ENCODE assay signal across 20 mouse cellular contexts in the genomic region with DNA sequence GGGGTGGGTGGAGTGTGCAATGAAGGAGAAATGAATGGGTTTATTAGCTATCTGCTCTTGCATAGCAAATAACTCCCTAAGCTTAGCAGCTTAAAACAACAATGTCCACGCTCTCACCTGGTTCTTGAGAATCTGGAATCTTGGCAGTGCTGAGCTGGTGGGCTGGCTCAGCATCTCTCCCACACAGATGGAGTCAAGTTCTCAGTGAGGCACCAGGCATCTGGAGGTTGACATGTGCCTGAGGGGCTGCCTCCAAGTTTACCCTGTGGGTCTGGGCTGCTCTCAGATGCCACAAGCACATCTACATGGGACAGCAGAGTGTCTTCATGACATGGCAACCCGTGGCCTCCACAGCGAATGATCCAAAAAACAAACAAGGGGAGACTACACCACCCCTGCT.
DNase-seq lines count a peak whose midpoint lies in the region; ATAC-seq and TF ChIP-seq lines count a peak whose summit lies in the region.
"Had no signal": no experiment of that assay in that cellular context is flagged by ENCODE, and none has a peak within 500 bp of the region (broad histone marks: within the 10 kb centered on the region; RNA-seq: fewer than 3 reads in every experiment).

No protein-coding gene starts in this region.

- 73% methylated on average over 3 of the region's 3 CpGs for WGBS in lung, postnatal 0 days
- WGBS in lung, adult 2 months: 63% methylated on average over 3 of the region's 3 CpGs

- intact Hi-C loops in left cerebral cortex, postnatal 36 days (cut with DNase I): no loop called here

- DNase-seq in frontal cortex, postnatal 36 days (ENCODE audit: low spot score in 2 of 2): peak; percentile 21 to 30
- DNase-seq in left cerebral cortex, postnatal 36 days (ENCODE audit: low spot score in 2 of 2): peak; percentile 27 to 38
- DNase-seq in left cerebral cortex, adult 11 months (ENCODE audit: low spot score): no peak
- peak; percentile 38 for DNase-seq in lung, postnatal 0 days (ENCODE audit: low spot score)
- DNase-seq in lung, adult 2 months: no peak
- DNase-seq in layer of hippocampus, adult 9-10 months (ENCODE audit: low spot score): no peak
- DNase-seq: adrenal gland, adult 2 months; cerebellum, adult 9-10 months; heart, postnatal 36 days; kidney, adult 11 months; thymus, adult 2 months had no signal

- H3K27ac ChIP-seq in lung, postnatal 0 days (ENCODE audit: low read length): no peak overlapping the region
- H3K27ac ChIP-seq: embryonic facial prominence, embryonic 13.5 days; forebrain, embryonic 13.5 days; heart, embryonic 15.5 days; hindbrain, embryonic 13.5 days; macrophage; midbrain, embryonic 15.5 days; neural tube, embryonic 12.5 days; stomach, postnatal 0 days had no signal

- no peak overlapping the region for H3K9ac ChIP-seq in lung, postnatal 0 days (replicated peaks; ENCODE audit: low read depth)
- H3K9ac ChIP-seq: embryonic facial prominence, embryonic 13.5 days; forebrain, embryonic 13.5 days; heart, embryonic 15.5 days; hindbrain, embryonic 13.5 days; midbrain, embryonic 15.5 days; neural tube, embryonic 12.5 days had no signal

- no peaks in the 10 kb centered on the region for H3K9me3 ChIP-seq in lung, postnatal 0 days (ENCODE audit: low read length)
- H3K9me3 ChIP-seq: embryonic facial prominence, embryonic 13.5 days; forebrain, embryonic 13.5 days; heart, embryonic 15.5 days; hindbrain, embryonic 13.5 days; midbrain, embryonic 15.5 days; neural tube, embryonic 12.5 days had no signal

- no peaks in the 10 kb centered on the region for H3K27me3 ChIP-seq in lung, postnatal 0 days (replicated peaks; ENCODE audit: insufficient read depth, low read length)
- H3K27me3 ChIP-seq: embryonic facial prominence, embryonic 13.5 days; forebrain, embryonic 13.5 days; heart, embryonic 15.5 days; hindbrain, embryonic 13.5 days; midbrain, embryonic 15.5 days; neural tube, embryonic 12.5 days had no signal

- H3K4me2 ChIP-seq in lung, postnatal 0 days (replicated peaks; ENCODE audit: low read depth, low read length): no peak overlapping the region
- H3K4me2 ChIP-seq: embryonic facial prominence, embryonic 13.5 days; forebrain, embryonic 13.5 days; heart, embryonic 15.5 days; hindbrain, embryonic 13.5 days; midbrain, embryonic 15.5 days; neural tube, embryonic 12.5 days had no signal

- no peaks in the 10 kb centered on the region for H3K4me1 ChIP-seq in lung, postnatal 0 days (ENCODE audit: insufficient read depth, low read depth, low read length)
- no peaks in the 10 kb centered on the region; the same call in 1 of the 2 replicates for H3K4me1 ChIP-seq in lung, adult 2 months (ENCODE audit: control insufficient read depth, insufficient read depth, low read length)

- no peak for ATAC-seq in frontal cortex, adult (ENCODE audit: low TSS enrichment)
- no peak for ATAC-seq in lung, postnatal 0 days
- ATAC-seq: forebrain, embryonic 13.5 days; midbrain, embryonic 15.5 days had no signal

- no peak overlapping the region for H3K4me3 ChIP-seq in lung, postnatal 0 days (ENCODE audit: low read depth, low read length)
- H3K4me3 ChIP-seq in lung, adult 2 months (replicated peaks; ENCODE audit: extremely low read depth, low read depth, low read length): no peak overlapping the region
- H3K4me3 ChIP-seq: embryonic facial prominence, embryonic 13.5 days; forebrain, embryonic 13.5 days; heart, embryonic 15.5 days; hindbrain, embryonic 13.5 days; midbrain, embryonic 15.5 days; neural tube, embryonic 12.5 days had no signal

- no peak for TF ChIP-seq POLR2A in lung, adult 2 months (IDR thresholded peaks at IDR 0.05; ENCODE audit: borderline replicate concordance, extremely low read depth, low read depth, low read length)

- TF ChIP-seq CTCF in lung, postnatal 0 days (IDR thresholded peaks at IDR 0.05): no peak
- no peak for TF ChIP-seq CTCF in lung, adult 2 months (IDR thresholded peaks at IDR 0.05; ENCODE audit: insufficient read depth, low read length)

- H3K36me3 ChIP-seq in lung, postnatal 0 days (ENCODE audit: insufficient read depth, low read length): no peaks in the 10 kb centered on the region
- H3K36me3 ChIP-seq: embryonic facial prominence, embryonic 13.5 days; heart, embryonic 15.5 days; hindbrain, embryonic 13.5 days; midbrain, embryonic 15.5 days; neural tube, embryonic 12.5 days had no signal

- no peak for TF ChIP-seq EP300 in lung, postnatal 0 days (IDR thresholded peaks at IDR 0.05)

Comparison
In these comparisons a context has a peak if more than half of its experiments do, and no peak if none do; other contexts are left out.
1. DNase-seq: peak in frontal cortex, postnatal 36 days (2 of 2), left cerebral cortex, postnatal 36 days (2 of 2) and lung, postnatal 0 days (single experiment); none in left cerebral cortex, adult 11 months (single experiment), lung, adult 2 months (single experiment) and layer of hippocampus, adult 9-10 months (single experiment).